Mouse (Mus musculus): ENCODE results near the gene Rnf10. TPM values are rescaled to one million over a fixed set of nuclear protein-coding genes. Genes with fewer than 3 reads are reported as not detected.
"Not testable (repeated sequence)": the region's sequence is repeated elsewhere in the genome, so short reads cannot be mapped to it uniquely, and the experiment has no call there.

Rnf10 gene
- polyA plus RNA-seq (2016; fragmentation: Nextera tagmentation; extraction: Ambion mirVana), result 197 and 202 TPM in 2 replicates

DNA sequence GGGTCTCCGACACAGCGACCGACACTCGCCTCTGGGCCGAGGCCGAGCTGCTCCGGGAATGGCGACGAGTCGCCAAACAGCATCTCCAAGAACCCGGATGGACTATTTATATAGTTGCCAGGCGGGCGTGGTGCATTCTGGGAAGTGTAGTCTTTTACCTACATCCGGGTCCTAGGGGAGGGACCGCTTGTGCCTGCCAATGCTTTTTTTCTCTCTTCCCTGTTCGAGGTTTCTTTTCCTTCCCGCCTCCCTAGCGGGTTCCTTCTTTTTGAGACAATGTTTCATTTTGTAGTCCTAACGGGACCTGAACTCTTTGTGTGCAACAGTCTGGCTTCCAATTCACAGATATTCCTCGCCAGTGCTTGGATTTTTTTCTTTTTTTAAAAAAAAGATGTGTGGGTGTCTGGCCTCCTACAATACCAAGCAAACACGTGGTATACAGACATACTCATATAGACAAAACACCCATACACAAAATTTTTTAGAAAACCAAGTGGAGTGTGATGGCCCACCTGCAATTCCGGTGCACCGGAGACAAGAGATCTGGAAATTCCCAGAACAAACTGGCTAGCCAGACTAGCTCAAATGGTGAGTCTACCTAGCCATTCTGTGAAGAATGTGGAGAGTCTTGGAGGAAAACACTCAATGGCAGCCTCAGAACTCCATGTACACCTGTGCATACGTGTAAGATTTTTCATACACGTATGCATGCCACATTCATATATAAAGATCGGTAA lies at the start of gene Rnf10:
TSS of gene Rnf10 (minus strand) at position 87 of the 737 bp plus-strand sequence.
- Histone ChIP-seq H3K27me3 (no peaks in the 10 kb centered on the region), H3K4me1 (peaks cover 33% of the 10 kb centered on the region), H3K4me2 (replicated peaks) (peak within 1 kb of the TSS; percentile 91), H3K36me3 (peaks cover 9% of the 10 kb centered on the region), H3K9ac (peak within 1 kb of the TSS; percentile 99), H3K27ac (peak within 1 kb of the TSS; percentile 87), H3K4me3 (peak within 1 kb of the TSS; percentile 100), H3K9me3 (replicated peaks) (no peaks in the 10 kb centered on the region)
- peak; percentile 91 for ATAC-seq (ENCODE audit: low FRiP score)
- WGBS, result 14% methylated on average over 26 of the region's 26 CpGs

DNA sequence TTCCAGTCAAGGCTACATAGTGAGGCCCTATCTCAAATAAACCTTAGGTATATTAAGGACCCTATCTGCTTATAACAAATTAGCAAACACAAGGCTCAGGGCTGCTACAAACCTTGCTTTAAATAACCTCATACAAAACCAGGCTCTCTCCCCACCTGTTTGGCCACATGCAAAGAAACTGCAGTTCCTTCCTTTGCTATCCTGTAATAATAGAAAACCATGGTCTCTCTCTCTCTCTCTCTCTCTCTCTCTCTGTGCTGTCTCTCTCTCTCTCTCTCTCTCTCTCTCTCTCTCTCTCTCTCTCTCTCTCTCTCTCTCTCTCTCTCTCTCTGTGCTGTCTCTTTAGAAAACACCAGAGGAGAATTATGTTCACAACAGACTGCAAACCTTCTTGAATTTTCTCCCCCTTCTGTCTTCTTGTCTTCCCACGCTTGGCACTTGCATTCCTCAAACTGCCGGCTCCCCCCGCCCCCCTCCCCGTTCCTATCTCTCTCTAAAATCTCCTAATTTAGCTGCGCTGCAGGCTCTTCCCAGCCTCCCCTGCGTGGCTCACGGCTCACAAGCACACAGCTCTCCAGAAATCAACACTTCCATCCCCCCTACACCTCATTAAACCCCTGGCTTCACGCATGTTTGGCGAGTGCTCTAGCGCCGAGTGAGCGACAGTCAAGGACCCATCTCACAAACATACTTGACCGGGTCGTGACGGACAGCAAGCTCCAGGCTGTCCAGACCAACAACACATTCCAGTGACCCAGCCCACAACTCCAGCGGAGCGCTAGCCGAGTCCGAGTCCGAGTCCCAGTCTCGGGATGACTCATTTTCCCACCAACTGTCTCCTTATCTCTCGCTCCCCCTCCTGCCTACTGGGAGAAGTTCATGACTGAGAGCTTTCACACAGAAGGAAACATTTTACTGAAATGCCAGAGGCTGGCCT lies 46.6 kb upstream of the Rnf10 start:
- WGBS, result under 1% methylated on average over 22 of the region's 22 CpGs
- ATAC-seq (ENCODE audit: low FRiP score), result peak; percentile 28; the same call in 1 of the 2 replicates
- Histone ChIP-seq H3K4me2 (replicated peaks) (peak overlapping the region; percentile 73), H3K9me3 (replicated peaks) (no peaks in the 10 kb centered on the region), H3K36me3 (no peaks in the 10 kb centered on the region), H3K4me1 (peaks cover 37% of the 10 kb centered on the region), H3K4me3 (peak overlapping the region; percentile 37), H3K27ac (peak overlapping the region; percentile 67), H3K27me3 (no peaks in the 10 kb centered on the region), H3K9ac (peak overlapping the region; percentile 56)

DNA sequence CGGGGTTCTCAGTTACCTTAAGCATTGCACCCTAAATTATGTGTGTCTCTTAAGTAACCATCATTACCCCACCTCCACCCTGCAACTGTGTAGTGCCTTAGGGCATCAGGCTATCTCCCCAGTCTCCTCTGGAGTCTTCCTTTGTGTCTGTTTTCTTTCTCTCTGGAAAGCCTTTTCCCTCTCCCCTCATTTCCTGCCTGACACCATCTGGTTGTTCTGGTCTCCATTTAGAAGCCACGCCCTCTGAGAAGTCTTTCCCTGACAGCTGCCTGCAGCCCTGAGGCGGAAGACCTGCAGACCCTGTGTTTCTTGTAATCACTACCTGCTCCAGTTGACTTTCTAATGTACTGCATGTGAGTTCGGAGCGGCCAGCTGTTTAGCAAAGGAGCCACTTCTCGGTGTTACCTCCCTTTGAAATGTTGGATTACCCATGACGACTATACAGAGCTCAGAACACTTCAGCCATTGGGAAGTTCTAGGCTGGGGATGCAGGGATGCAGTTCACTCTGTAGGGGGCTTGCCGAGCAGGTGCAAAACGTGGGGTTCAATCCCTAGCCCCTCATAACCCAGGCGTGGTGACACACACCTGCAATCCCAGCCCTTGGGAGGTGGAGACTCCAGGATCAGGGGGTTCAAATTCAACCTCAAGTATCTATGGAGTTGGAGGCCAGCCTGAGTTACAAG lies 45.1 kb upstream of the Rnf10 start:
- Histone ChIP-seq H3K27me3 (no peaks in the 10 kb centered on the region; the same call in 1 of the 2 replicates), H3K4me1 (peaks cover 43% of the 10 kb centered on the region), H3K9ac (no peak overlapping the region), H3K4me3 (no peak overlapping the region), H3K27ac (peak overlapping the region; percentile 76), H3K4me2 (replicated peaks) (peak overlapping the region; percentile 9), H3K36me3 (no peaks in the 10 kb centered on the region), H3K9me3 (replicated peaks) (no peaks in the 10 kb centered on the region)
- WGBS, result 4% methylated on average over 10 of the region's 10 CpGs
- ATAC-seq (ENCODE audit: low FRiP score), result peak; percentile 74

DNA sequence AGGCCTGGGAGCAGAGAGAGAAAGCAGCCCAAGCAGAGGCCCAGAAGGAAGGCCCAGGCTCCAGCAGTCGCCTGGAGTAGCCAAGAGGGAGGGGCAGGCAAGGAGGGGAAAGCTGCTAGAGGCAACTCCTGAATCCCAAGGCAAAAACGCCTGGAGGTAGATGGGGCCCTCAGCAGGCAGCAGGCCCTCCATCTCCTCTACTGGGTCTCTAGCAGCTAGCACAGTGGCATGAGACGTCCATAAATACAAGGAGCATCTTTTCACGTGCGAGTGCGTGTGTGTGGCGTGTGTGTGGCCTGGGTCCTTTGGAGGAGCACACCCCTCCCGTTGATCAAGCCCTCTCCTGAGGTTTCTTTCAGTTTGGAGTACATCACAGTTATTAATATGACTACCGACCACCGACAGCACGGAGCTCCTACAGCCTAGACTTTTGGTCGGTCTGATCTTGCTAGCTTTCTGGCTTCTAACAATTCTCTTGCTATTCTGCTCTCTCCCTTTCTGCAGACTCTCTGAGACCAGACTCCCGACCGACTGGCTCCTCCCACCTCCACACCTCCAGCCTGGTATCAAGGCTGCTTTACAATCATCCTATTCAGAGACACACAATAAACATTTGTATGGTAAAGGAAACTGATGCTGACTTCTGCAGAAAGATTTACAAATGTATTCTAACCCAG lies 44.4 kb upstream of the Rnf10 start:
- no peak overlapping the region for H3K4me3 ChIP-seq
- WGBS, result 5% methylated on average over 14 of the region's 14 CpGs
- ATAC-seq (ENCODE audit: low FRiP score), result peak; percentile 62; the same call in 1 of the 2 replicates
- H3K4me1 ChIP-seq, result peaks cover 43% of the 10 kb centered on the region
- no peaks in the 10 kb centered on the region for H3K9me3 ChIP-seq (replicated peaks)
- peak overlapping the region; percentile 9 for H3K4me2 ChIP-seq (replicated peaks)
- no peaks in the 10 kb centered on the region; the same call in 1 of the 2 replicates for H3K27me3 ChIP-seq
- no peaks in the 10 kb centered on the region for H3K36me3 ChIP-seq
- no peak overlapping the region; the same call in 1 of the 2 replicates for H3K9ac ChIP-seq
- H3K27ac ChIP-seq, result peak overlapping the region; percentile 76

DNA sequence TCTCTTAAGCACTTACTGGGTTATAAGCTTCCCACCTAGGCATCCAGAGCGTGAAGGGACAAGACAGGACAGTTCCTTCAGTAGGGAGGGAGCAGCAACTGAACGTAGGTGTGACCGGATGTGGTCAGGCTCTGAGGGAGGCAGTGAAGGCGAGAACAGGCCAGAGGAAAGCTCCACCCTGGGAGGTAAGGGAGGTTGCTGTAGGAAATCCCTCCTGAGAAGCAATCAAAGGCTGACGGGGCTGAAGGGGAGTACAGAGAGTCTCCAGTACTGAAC lies 40.9 kb upstream of the Rnf10 start:
- H3K4me3 ChIP-seq, result no peak overlapping the region
- no peaks in the 10 kb centered on the region for H3K9me3 ChIP-seq (replicated peaks)
- peaks cover 33% of the 10 kb centered on the region for H3K4me1 ChIP-seq
- H3K27me3 ChIP-seq, result no peaks in the 10 kb centered on the region; the same call in 1 of the 2 replicates
- H3K4me2 ChIP-seq (replicated peaks), result no peak overlapping the region
- ATAC-seq (ENCODE audit: low FRiP score), result no peak
- 45% methylated on average over 5 of the region's 5 CpGs for WGBS
- H3K9ac ChIP-seq, result no peak overlapping the region
- H3K27ac ChIP-seq, result no peak overlapping the region
- H3K36me3 ChIP-seq, result no peaks in the 10 kb centered on the region

DNA sequence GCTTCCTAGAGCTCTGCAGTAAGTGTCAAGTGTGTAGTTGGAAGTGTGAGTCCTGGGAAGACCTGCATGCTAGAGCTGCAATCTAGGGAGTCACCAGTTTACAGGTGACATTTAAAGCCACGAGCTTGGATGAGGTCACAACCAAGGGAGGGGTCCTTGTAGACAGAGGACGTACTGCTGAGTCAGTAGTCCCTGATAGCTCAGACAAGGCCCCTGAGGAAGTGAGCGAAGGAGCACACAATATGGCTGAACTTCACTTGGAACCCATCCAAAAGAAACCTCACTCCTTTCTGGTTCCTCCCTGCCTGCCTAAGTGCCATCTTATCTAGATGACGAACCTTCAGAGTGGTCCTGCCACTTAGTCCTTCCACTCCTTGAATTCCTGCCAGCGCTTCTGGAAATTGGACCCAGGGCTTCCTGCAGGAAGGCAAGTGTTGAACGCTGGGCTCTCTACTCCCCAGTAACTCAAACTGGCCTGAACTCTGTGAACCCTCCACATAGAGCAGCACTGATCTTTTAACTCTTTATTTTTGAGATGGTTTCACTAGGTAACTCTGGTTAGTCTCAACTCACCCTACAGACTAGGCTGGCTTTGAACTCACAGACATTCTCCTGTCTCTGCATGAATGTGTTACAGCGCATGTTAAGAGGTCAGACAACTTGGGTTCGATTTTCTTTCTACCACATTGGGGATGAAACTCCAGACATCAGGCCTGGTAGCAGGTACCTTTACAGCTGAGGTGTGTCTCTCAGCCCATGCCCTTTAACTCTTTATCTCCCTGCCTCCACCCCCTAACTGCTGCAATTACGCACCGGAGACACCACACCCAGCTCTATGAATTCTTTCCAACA lies 40.3 kb upstream of the Rnf10 start:
- H3K9ac ChIP-seq, result no peak overlapping the region
- H3K27me3 ChIP-seq, result no peaks in the 10 kb centered on the region; the same call in 1 of the 2 replicates
- no peaks in the 10 kb centered on the region for H3K9me3 ChIP-seq (replicated peaks)
- WGBS, result 76% methylated on average over 10 of the region's 10 CpGs
- peaks cover 27% of the 10 kb centered on the region for H3K4me1 ChIP-seq
- ATAC-seq (ENCODE audit: low FRiP score), result no peak
- no peak overlapping the region for H3K27ac ChIP-seq
- no peaks in the 10 kb centered on the region for H3K36me3 ChIP-seq
- no peak overlapping the region for H3K4me3 ChIP-seq
- H3K4me2 ChIP-seq (replicated peaks), result no peak overlapping the region

DNA sequence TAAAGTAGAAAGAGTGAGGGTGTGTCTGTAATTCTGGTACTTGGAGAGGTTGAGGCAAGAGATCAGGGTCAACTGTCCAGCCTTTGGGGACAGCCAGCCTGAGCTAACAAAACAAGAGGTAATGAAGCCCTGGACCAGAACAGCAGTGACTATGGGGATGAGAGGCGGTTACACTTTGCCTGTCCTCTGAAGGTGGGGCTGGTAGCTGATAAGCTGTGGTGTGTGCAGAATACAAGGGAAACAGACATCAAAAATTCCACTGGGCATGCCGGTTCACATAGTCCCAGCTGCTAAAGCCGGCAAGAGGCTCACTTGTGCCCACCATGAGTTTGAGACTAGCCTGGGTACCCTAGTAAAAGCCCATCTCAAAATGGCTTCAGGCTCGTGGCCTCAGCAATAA lies 39.7 kb upstream of the Rnf10 start:
- Histone ChIP-seq H3K4me3 (no peak overlapping the region; the same call in 1 of the 2 replicates), H3K4me2 (replicated peaks) (no peak overlapping the region), H3K27me3 (no peaks in the 10 kb centered on the region; the same call in 1 of the 2 replicates), H3K9ac (no peak overlapping the region), H3K4me1 (peaks cover 20% of the 10 kb centered on the region), H3K27ac (no peak overlapping the region), H3K36me3 (no peaks in the 10 kb centered on the region), H3K9me3 (replicated peaks) (no peaks in the 10 kb centered on the region)
- 82% methylated on average over 4 of the region's 4 CpGs for WGBS
- no peak for ATAC-seq (ENCODE audit: low FRiP score)

DNA sequence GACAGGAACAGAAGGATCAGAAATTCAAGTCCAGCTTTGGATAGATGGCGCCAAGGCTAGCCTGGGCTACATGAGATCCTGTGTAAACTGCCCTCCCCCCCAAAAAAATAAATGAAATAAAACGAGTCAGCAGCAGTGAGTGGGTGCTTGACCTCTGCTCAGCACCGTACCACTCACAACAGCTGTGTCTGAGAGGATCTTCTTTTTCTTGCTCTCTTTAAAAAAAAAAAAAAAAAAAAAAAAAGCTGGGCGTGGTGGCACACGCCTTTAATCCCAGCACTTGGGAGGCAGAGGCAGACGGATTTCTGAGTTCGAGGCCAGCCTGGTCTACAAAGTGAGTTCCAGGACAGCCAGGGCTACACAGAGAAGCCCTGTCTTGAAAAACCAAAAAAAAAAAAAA lies 29.5 kb upstream of the Rnf10 start:
- H3K9ac ChIP-seq; H3K27ac ChIP-seq; H3K27me3 ChIP-seq; H3K9me3 ChIP-seq (replicated peaks); ATAC-seq (ENCODE audit: low FRiP score); H3K4me3 ChIP-seq: not testable (repeated sequence)
- WGBS, result 74% methylated on average over 6 of the region's 7 CpGs
- Histone ChIP-seq H3K36me3 (peaks cover 19% of the 10 kb centered on the region), H3K4me1 (peaks cover 25% of the 10 kb centered on the region), H3K4me2 (replicated peaks) (peak overlapping the region; percentile 65)

DNA sequence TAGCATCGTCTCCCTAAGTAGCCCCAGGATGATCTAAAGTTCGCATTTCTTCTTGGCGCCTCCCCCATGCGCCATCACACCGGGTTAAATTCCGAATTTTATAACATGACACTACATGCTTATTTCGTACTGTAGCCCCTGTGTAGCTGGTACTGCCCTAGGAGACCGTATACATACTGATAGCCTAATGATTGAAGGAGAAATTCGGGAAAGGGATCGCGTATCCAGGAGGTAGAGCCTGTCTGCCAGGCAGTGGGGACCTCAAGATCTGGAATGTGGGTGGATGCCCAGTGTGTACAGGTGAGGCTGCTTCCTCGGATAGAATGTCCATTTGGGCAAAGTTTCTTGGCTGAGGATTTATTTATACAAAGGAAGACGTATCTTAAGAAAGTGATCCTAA lies 28.9 kb upstream of the Rnf10 start:
- H3K27me3 ChIP-seq, result peaks cover 7% of the 10 kb centered on the region
- H3K4me1 ChIP-seq, result peaks cover 25% of the 10 kb centered on the region
- ATAC-seq (ENCODE audit: low FRiP score), result no peak
- H3K4me2 ChIP-seq (replicated peaks), result peak overlapping the region; percentile 65
- H3K4me3 ChIP-seq, result peak overlapping the region; percentile 89
- H3K27ac ChIP-seq, result peak overlapping the region; percentile 95; the same call in 1 of the 2 replicates
- H3K9ac ChIP-seq, result peak overlapping the region; percentile 42
- H3K9me3 ChIP-seq (replicated peaks), result no peaks in the 10 kb centered on the region
- 31% methylated on average over 13 of the region's 13 CpGs for WGBS
- peaks cover 25% of the 10 kb centered on the region for H3K36me3 ChIP-seq

DNA sequence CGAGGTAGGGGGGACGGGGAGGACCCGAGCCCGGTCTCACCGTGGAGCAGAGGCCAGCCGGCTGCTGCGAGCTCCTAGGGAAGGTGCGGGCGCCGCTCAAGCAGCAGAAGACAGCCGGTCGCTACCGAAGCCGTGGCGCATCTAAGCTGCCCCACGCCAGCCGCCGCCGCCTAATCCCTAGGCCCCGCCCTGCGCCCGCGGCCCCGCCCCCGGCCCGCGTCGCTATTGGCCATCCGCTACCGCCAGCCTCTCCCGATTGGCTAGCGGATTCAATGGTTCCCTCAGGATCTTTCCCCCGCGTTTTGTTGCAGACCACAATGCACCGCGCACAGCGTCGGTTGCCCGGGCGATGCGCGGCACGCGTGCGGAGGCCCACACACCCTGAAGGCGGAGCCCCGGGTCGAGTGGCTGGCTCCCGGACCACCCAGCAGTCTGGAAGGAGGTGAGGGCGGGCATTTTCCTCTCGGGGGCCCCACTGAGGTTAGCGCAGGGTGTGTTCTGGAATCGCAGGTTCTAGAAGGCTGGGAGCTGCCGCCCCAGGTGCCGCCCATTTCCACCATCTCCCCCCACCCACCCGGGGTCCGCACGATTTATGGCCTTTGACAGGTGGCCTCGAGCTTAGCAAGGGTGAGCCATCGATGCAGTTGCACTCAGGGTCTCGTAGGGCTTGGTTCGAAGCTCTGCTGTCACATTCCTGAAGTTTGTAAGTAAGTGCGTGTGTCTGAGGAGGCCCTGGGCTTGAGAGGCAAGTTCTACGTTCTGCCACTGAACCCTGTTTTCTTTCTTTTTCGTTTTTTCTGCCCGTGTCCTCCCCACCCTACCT lies 28.3 kb upstream of the Rnf10 start, which contains the start of gene Dynll1:
TSS of gene Dynll1 (minus strand) at position 208 of the 823 bp plus-strand sequence.
- Histone ChIP-seq H3K4me2 (replicated peaks) (peak within 1 kb of the TSS; percentile 65), H3K36me3 (peaks cover 31% of the 10 kb centered on the region), H3K9ac (peak within 1 kb of the TSS; percentile 90), H3K4me3 (peak within 1 kb of the TSS; percentile 89), H3K27me3 (peaks cover 7% of the 10 kb centered on the region), H3K4me1 (peaks cover 25% of the 10 kb centered on the region), H3K27ac (peak within 1 kb of the TSS; percentile 95), H3K9me3 (replicated peaks) (no peaks in the 10 kb centered on the region)
- ATAC-seq (ENCODE audit: low FRiP score), result peak; percentile 98
- WGBS, result under 1% methylated on average over 63 of the region's 66 CpGs
